Mouse (Mus musculus) MEL (cell line): ENCODE results near the gene Yrdc. TPM values are rescaled to one million over a fixed set of nuclear protein-coding genes. Genes with fewer than 3 reads are reported as not detected.

Experiments used
- DNase-seq: peaks from one replicate; pipeline ENCODE4 v3.0.0; 2011; ENCODE audit warnings: low read depth, low spot score
- H3K27ac ChIP-seq: 2 replicates; pipeline ENCODE4 v1.5.1; 2012; ENCODE audit warnings: low read depth, mild to moderate bottlenecking, control low read depth, low read length, moderate library complexity; ENCODE audit not compliant: control insufficient read depth
- H3K27me3 ChIP-seq, 2 experiments: fragments of 150-350 bp in 1 of 2; sonication (generic) in 1 of 2; 2 replicates each; pipeline ENCODE4 v1.6.1; 2012; ENCODE audit warnings: low read length in 2 of 2, mild to moderate bottlenecking in 2 of 2, improper control_type of control experiment in 1 of 2, moderate library complexity in 1 of 2; ENCODE audit not compliant: insufficient read depth in 2 of 2, control insufficient read depth in 1 of 2
- H3K36me3 ChIP-seq, 2 experiments: 2 replicates each; pipeline ENCODE4 v1.6.1; 2012 to 2014; ENCODE audit warnings: low read length in 2 of 2, improper control_type of control experiment in 1 of 2, inconsistent platforms in 1 of 2, mild to moderate bottlenecking in 1 of 2; ENCODE audit not compliant: insufficient read depth in 2 of 2, control insufficient read depth in 1 of 2
- H3K4me1 ChIP-seq, 2 experiments: fragments of 150-350 bp in 1 of 2; sonication (generic) in 1 of 2; 2 replicates each; pipeline ENCODE4 v1.6.1; 2012; ENCODE audit warnings: low read length in 2 of 2, improper control_type of control experiment in 1 of 2, mild to moderate bottlenecking in 1 of 2; ENCODE audit not compliant: insufficient read depth in 2 of 2, control insufficient read depth in 1 of 2
- H3K4me3 ChIP-seq, 2 experiments: fragments of 150-350 bp in 1 of 2; sonication (generic) in 1 of 2; 2 replicates each; pipeline ENCODE4 v1.5.1; 2012; ENCODE audit warnings: low read depth in 2 of 2, low read length in 2 of 2, mild to moderate bottlenecking in 2 of 2, moderate library complexity in 2 of 2, control low read depth in 1 of 2, improper control_type of control experiment in 1 of 2; ENCODE audit not compliant: control insufficient read depth in 1 of 2, insufficient read depth in 1 of 2
- H3K79me2 ChIP-seq: 2 replicates; pipeline ENCODE4 v1.6.1; 2012; ENCODE audit warnings: mild to moderate bottlenecking, low read length, moderate library complexity; ENCODE audit not compliant: control insufficient read depth, poor library complexity, insufficient read depth
- H3K9ac ChIP-seq: 2 replicates; pipeline ENCODE4 v1.6.1; 2012; ENCODE audit warnings: low read depth, mild to moderate bottlenecking, control low read depth, low read length, moderate library complexity; ENCODE audit not compliant: control insufficient read depth, poor library complexity, severe bottlenecking
- H3K9me3 ChIP-seq: fragments of 150-350 bp; sonication (generic); replicated peaks from 2 replicates; pipeline ENCODE4 v1.6.1; 2012; ENCODE audit warnings: mild to moderate bottlenecking, low read length, improper control_type of control experiment, moderate library complexity; ENCODE audit not compliant: insufficient read depth
- BHLHE40 ChIP-seq: IDR thresholded peaks from 2 replicates; pipeline ENCODE4 v1.6.1; 2012; ENCODE audit warnings: low read depth, mild to moderate bottlenecking, inconsistent platforms, low read length, improper control_type of control experiment, borderline replicate concordance
- CHD1 ChIP-seq: IDR thresholded peaks from 2 replicates; pipeline ENCODE4 v1.6.1; 2012; ENCODE audit warnings: low read depth, mild to moderate bottlenecking, inconsistent platforms, low read length, improper control_type of control experiment
- CHD2 ChIP-seq: IDR thresholded peaks from 2 replicates; pipeline ENCODE4 v1.6.1; 2011; ENCODE audit warnings: low read length, improper control_type of control experiment
- CTCF ChIP-seq, 3 experiments: IDR thresholded peaks in 2 of 3; conservative IDR thresholded peaks in 1 of 3; 2 replicates each; pipeline ENCODE4 v1.5.1; 2011 to 2012; ENCODE audit warnings: low read length in 3 of 3, low read depth in 2 of 3, mild to moderate bottlenecking in 2 of 3, improper control_type of control experiment in 1 of 3, inconsistent platforms in 1 of 3, mixed read lengths in 1 of 3, moderate library complexity in 1 of 3; ENCODE audit not compliant: control insufficient read depth in 1 of 3, insufficient read depth in 1 of 3, poor library complexity in 1 of 3, severe bottlenecking in 1 of 3
- E2F4 ChIP-seq: IDR thresholded peaks from 2 replicates; pipeline ENCODE4 v1.6.1; 2011; ENCODE audit warnings: low read depth, low read length, improper control_type of control experiment, borderline replicate concordance
- ELF1 ChIP-seq: IDR thresholded peaks from 2 replicates; pipeline ENCODE4 v1.6.1; 2014; ENCODE audit warnings: low read depth, mild to moderate bottlenecking, inconsistent platforms, low read length, improper control_type of control experiment, moderate library complexity
- GABPA ChIP-seq: IDR thresholded peaks from 2 replicates; pipeline ENCODE4 v1.6.1; 2012; ENCODE audit warnings: low read depth, mild to moderate bottlenecking, inconsistent platforms, low read length, improper control_type of control experiment, moderate library complexity
- GATA1 ChIP-seq: IDR thresholded peaks from 2 replicates; pipeline ENCODE4 v1.6.1; 2011; ENCODE audit warnings: low read depth, low read length, improper control_type of control experiment
- HCFC1 ChIP-seq: IDR thresholded peaks from 2 replicates; pipeline ENCODE4 v1.6.1; 2012; ENCODE audit warnings: low read depth, mild to moderate bottlenecking, inconsistent platforms, low read length, improper control_type of control experiment, moderate library complexity
- MAFK ChIP-seq: IDR thresholded peaks from 2 replicates; pipeline ENCODE4 v1.6.1; 2011; ENCODE audit warnings: low read depth, mild to moderate bottlenecking, low read length, improper control_type of control experiment, borderline replicate concordance
- MAX ChIP-seq: IDR thresholded peaks from 2 replicates; pipeline ENCODE4 v1.6.1; 2011; ENCODE audit warnings: low read length, improper control_type of control experiment
- MEF2A ChIP-seq: IDR thresholded peaks from 2 replicates; pipeline ENCODE4 v1.6.1; 2014; ENCODE audit warnings: low read depth, mild to moderate bottlenecking, inconsistent platforms, low read length, improper control_type of control experiment; ENCODE audit not compliant: poor library complexity, insufficient replicate concordance, severe bottlenecking; ENCODE audit errors: extremely low read depth
- MYC ChIP-seq: IDR thresholded peaks from 2 replicates; pipeline ENCODE4 v1.6.1; 2011; ENCODE audit warnings: low read depth, mild to moderate bottlenecking, low read length, improper control_type of control experiment, moderate library complexity
- NELFE ChIP-seq: IDR thresholded peaks from 2 replicates; pipeline ENCODE4 v1.6.1; 2011; ENCODE audit warnings: low read depth, low read length, improper control_type of control experiment
- NRF1 ChIP-seq: IDR thresholded peaks from 2 replicates; pipeline ENCODE4 v1.6.1; 2014; ENCODE audit warnings: low read depth, mild to moderate bottlenecking, inconsistent platforms, low read length, improper control_type of control experiment, moderate library complexity; ENCODE audit not compliant: poor library complexity, insufficient read depth, severe bottlenecking
- POLR2AphosphoS2 ChIP-seq: IDR thresholded peaks from 2 replicates; pipeline ENCODE4 v1.6.1; 2011; ENCODE audit warnings: low read length, improper control_type of control experiment
- POLR2AphosphoS5 ChIP-seq: IDR thresholded peaks from 2 replicates; pipeline ENCODE4 v1.6.1; 2012; ENCODE audit warnings: low read depth, borderline replicate concordance, mild to moderate bottlenecking, inconsistent platforms, low read length, moderate library complexity, mixed read lengths
- RAD21 ChIP-seq: IDR thresholded peaks from 2 replicates; pipeline ENCODE4 v1.6.1; 2011; ENCODE audit warnings: mild to moderate bottlenecking, low read depth, low read length, improper control_type of control experiment
- SIN3A ChIP-seq: IDR thresholded peaks from 2 replicates; pipeline ENCODE4 v1.6.1; 2012; ENCODE audit warnings: low read length, improper control_type of control experiment, inconsistent platforms
- SMC3 ChIP-seq: IDR thresholded peaks from 2 replicates; pipeline ENCODE4 v1.6.1; 2011; ENCODE audit warnings: low read depth, low read length, improper control_type of control experiment
- TAL1 ChIP-seq: IDR thresholded peaks from 2 replicates; pipeline ENCODE4 v1.6.1; 2012; ENCODE audit warnings: mild to moderate bottlenecking, inconsistent platforms, low read length, moderate library complexity, mixed read lengths
- TBP ChIP-seq: IDR thresholded peaks from 2 replicates; pipeline ENCODE4 v1.8.0; 2011; ENCODE audit warnings: low read depth, low read length, improper control_type of control experiment
- UBTF ChIP-seq: IDR thresholded peaks from 2 replicates; pipeline ENCODE4 v1.6.1; 2012; ENCODE audit warnings: low read depth, mild to moderate bottlenecking, inconsistent platforms, low read length, improper control_type of control experiment, moderate library complexity, borderline replicate concordance; ENCODE audit not compliant: insufficient read depth
- USF1 ChIP-seq: IDR thresholded peaks from 2 replicates; pipeline ENCODE4 v1.6.1; 2014; ENCODE audit warnings: low read depth, mild to moderate bottlenecking, inconsistent platforms, low read length, improper control_type of control experiment, moderate library complexity
- ZKSCAN1 ChIP-seq: IDR thresholded peaks from 2 replicates; pipeline ENCODE4 v1.6.1; 2012; ENCODE audit warnings: low read depth, mild to moderate bottlenecking, inconsistent platforms, low read length, improper control_type of control experiment, moderate library complexity
- ZMIZ1 ChIP-seq: IDR thresholded peaks from 2 replicates; pipeline ENCODE4 v1.6.1; 2012; ENCODE audit warnings: low read depth, mild to moderate bottlenecking, inconsistent platforms, low read length, improper control_type of control experiment, moderate library complexity
- ZNF384 ChIP-seq: IDR thresholded peaks from 2 replicates; pipeline ENCODE4 v1.6.1; 2012; ENCODE audit warnings: low read depth, mild to moderate bottlenecking, inconsistent platforms, low read length, improper control_type of control experiment
- polyA plus RNA-seq, 2 experiments: library from polyadenylated mRNA; stranded (reverse) in 1 of 2; unstranded in 1 of 2; fragments of >175 nt in 1 of 2; fragments of >200 nt in 1 of 2; gene quantifications; 2 replicates each; pipeline versions ENCODE4 v1.2.1 to v1.2.4; 2012; ENCODE audit warnings: low replicate concordance in 2 of 2, low read depth in 1 of 2; ENCODE audit not compliant: insufficient read length in 2 of 2, insufficient read depth in 1 of 2, missing spikeins in 1 of 2
- total RNA-seq: library from RNA; depleted of rRNA; stranded (reverse); fragments of 300-350 nt; gene quantifications from 2 replicates; pipeline ENCODE4 v1.2.3, GENCODE M21; 2012

The Yrdc gene
- total and polyA plus RNA-seq, 3 experiments = 105 to 107 TPM; not detected in 1

GRCm38 (mm10) chr4:124882151-124882729 is 31.8 kb downstream of the Yrdc start:
- DNase-seq = no peak
- Histone ChIP-seq H3K4me3 (no peak overlapping the region), H3K27ac (no peak overlapping the region), H3K27me3 (no peaks in the 10 kb centered on the region), H3K79me2 (no peaks in the 10 kb centered on the region), H3K4me1 (no peaks in the 10 kb centered on the region), H3K9ac (no peak overlapping the region), H3K9me3 (no peaks in the 10 kb centered on the region), H3K36me3 (no peaks in the 10 kb centered on the region)
- TF ChIP-seq MYC = no peak
- TF ChIP-seq BHLHE40 = no peak
- no peak for TF ChIP-seq ELF1
- TF ChIP-seq HCFC1 = no peak
- TF ChIP-seq E2F4 = no peak
- TF ChIP-seq USF1 = no peak
- no peak for TF ChIP-seq MEF2A
- TF ChIP-seq CTCF (IDR thresholded peaks at IDR 0.05 in 2 of 3, conservative IDR thresholded peaks at IDR 0.05 in 1 of 3; ENCODE audit: control insufficient read depth in 1 of 3, insufficient read depth in 1 of 3, low read depth in 2 of 3, low read length in 3 of 3, poor library complexity in 1 of 3, severe bottlenecking in 1 of 3) = no peak
- TF ChIP-seq TBP = no peak

GRCm38 (mm10) chr4:124888702-124889101 is 38.2 kb downstream of the Yrdc start:
- no peaks in the 10 kb centered on the region for H3K36me3 ChIP-seq
- no peak overlapping the region for H3K9ac ChIP-seq
- H3K27ac ChIP-seq = no peak overlapping the region
- TF ChIP-seq RAD21 (no peak), TAL1 (no peak), GATA1 (no peak), NELFE (no peak), USF1 (no peak), UBTF (no peak), ZKSCAN1 (no peak)
- no peak for DNase-seq
- H3K27me3 ChIP-seq = peaks cover 0 to 2% of the 10 kb centered on the region in 2 experiments; a peak in 1 of 4 replicates
- no peaks in the 10 kb centered on the region for H3K9me3 ChIP-seq
- no peak overlapping the region for H3K4me3 ChIP-seq
- H3K79me2 ChIP-seq = no peaks in the 10 kb centered on the region
- H3K4me1 ChIP-seq = no peaks in the 10 kb centered on the region

- H3K27me3 ChIP-seq = peaks cover 0 to 2% of the 10 kb centered on the region in 2 experiments; a peak in 1 of 4 replicates
- H3K27ac ChIP-seq = no peak overlapping the region
- no peak overlapping the region for H3K4me3 ChIP-seq
- H3K4me1 ChIP-seq = no peaks in the 10 kb centered on the region
- no peak for DNase-seq
- no peaks in the 10 kb centered on the region for H3K36me3 ChIP-seq
- no peaks in the 10 kb centered on the region for H3K79me2 ChIP-seq
- H3K9ac ChIP-seq = no peak overlapping the region
- H3K9me3 ChIP-seq = no peaks in the 10 kb centered on the region
- no peak for TF ChIP-seq CHD2
- TF ChIP-seq MAFK = no peak
- TF ChIP-seq GABPA = no peak
- TF ChIP-seq POLR2AphosphoS5 = no peak
- no peak for TF ChIP-seq E2F4
- no peak for TF ChIP-seq USF1
- no peak for TF ChIP-seq ZMIZ1
- no peak for TF ChIP-seq SMC3
- no peak for TF ChIP-seq MYC
- TF ChIP-seq CHD1 = no peak
- no peak for TF ChIP-seq NRF1
- no peak for TF ChIP-seq MAX
- no peak for TF ChIP-seq GATA1
- TF ChIP-seq SIN3A = no peak
- no peak for TF ChIP-seq ZNF384
- TF ChIP-seq POLR2AphosphoS2 = no peak
Measured at GRCm38 (mm10) chr4:124889935-124890334, 39.5 kb downstream of the Yrdc start.
